Mouse (Mus musculus): ENCODE data around the gene Msmo1.

The Msmo1 gene

DNA sequence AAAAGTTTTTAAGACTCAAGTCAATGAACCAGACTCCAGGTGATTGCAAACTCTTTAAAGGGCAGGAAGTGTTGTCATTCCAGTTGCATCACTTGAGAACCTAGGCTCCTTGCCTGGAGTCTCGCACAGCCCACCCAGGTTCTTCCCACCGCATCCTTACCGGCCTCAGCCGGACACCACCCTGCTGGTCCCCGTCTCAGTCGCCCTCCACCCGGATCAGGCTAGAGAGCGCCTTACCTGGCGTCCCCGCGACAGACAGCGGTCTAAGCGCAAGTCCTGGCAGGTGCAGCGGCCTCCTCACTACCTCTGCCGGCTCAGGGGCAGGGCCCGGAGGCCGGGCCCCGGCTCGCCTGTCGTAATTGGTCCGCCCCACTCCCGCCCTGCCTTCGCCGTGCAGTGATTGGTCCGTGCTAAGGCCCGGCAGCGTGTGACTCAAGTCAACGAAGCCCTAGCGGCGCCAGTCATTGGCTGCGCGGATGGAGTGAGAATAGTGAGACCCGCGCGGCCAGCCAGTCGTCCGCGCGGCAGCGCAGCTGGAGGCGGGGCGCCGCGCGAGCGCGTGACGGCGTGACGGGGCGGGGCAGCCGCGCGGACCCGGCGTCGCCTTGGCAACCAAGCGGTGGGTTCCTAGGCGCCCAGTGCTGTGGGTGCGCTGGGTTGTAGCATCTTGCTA, at the start of gene Msmo1:
TSS of gene Msmo1 (minus strand) at position 522 of the 673 bp plus-strand sequence.
- peak; percentile 85 to 93 for DNase-seq (ENCODE audit: low spot score in 2 of 2)

DNA sequence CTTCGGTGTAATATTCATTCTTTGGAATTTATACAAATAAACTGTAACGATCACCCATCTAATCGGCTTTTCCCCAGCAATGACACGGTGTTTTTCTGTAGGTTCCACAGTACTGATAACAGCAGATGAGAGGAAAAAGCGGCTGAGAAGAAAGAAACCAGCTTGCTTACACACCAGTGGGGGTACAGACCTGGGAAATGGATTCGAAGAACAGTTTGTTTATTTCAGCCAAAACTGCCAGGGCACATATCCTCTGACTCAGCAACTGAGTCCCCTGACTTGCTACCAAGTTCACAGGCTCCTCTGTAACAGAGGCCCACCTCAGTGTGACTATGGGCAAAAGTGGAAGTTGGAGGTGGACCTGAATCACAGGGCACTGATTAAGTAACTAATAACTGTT, 48.4 kb upstream of the Msmo1 start:
- no peak for DNase-seq (ENCODE audit: low spot score in 2 of 2)

DNA sequence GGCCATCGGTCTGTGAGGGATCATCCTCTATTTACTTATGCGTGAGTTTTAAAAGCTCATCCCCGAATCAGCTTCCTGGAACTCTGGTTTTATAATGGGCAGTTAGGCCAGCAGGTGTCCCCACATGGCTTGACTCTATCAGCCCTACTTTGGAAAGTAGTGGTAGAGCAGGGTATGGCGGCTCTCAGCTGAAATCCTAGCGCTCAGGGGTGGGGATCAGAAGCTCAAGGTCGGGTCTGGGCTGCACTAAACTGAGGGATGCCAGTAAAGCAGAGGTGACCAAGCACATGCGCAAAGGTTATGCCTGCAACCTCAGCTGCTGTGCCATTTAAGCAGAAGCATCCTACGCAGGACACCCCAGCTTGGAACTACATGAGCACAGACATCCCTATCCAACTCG, 44.3 kb upstream of the Msmo1 start:
- no peak for DNase-seq (ENCODE audit: low spot score in 2 of 2)

DNA sequence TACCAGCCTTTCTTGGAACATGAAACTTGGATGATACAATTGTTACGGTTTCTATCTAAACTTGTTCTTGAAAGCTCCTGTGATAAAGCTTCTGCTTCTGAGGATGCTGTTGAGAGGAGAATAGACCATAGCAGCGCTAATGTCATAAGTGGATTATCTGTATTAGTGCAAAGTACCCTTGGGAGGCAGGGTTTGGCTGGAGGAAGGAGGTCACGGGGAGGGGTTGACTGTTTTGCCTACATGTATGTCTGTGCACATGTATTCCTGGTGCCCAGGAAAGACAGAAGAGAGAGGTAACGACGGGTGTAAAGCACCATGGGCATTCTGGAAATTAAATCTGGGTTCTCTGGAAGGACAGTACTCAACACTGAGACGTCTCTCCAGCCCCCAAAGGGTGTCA, 40.5 kb upstream of the Msmo1 start:
- DNase-seq (ENCODE audit: low spot score in 2 of 2): no peak

DNA sequence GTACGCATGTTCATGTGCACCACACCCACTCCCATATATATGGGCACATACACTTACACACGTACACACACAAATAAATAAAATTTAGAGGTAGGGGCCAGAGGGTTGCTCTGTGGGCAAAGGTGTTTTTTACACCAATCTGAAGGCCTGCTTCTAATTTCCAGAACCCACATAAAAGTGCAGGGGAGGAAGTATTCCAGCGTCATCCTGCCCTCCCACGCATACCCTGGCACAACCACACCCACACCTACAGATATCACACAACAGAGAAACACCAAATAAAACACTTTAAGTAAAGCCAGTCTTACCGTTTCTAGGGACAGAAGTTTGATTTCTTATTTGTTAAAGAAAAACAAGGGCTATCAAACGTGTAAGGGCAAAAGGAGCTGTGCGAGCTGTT, 37.2 kb upstream of the Msmo1 start:
- DNase-seq (ENCODE audit: low spot score in 2 of 2): no peak

DNA sequence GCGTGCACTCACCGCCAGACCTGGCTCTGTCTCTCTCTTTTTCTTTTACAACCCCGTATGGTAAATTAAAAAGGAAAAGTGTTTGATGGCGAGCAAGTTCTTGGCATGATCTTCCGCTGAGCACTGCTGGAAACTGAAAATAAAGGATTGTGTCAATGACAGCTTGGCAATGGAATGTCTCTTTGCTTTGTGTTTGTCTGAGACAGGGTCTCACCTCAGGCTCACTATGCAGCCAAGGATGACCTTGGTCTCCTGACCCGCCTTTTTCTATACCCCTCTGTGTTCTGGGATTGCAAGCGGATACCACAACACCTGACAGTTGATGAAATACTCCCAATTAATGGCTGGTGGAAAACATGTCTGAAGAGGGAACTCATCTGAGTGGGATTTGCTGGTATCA, 36.0 kb upstream of the Msmo1 start:
- no peak for DNase-seq (ENCODE audit: low spot score in 2 of 2)

DNA sequence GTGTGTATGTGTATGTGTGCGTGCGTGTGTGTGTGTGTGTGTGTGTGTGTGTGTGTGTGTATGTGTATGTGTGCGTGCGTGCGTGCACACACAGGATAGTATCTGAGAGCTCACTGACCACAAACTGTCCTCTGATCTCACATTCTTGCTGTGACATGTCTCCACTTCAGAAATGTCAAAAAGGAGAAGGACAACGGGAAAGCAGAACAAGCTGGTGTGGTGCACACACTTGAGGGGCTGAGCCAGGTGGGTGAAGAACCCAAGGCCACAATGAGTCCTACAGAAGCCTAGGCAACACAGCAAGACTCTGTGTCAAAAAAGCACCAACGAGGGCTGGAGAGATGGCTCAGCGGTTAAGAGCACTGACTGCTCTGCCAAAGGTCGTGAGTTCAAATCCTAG, 35.1 kb upstream of the Msmo1 start:
- DNase-seq (ENCODE audit: low spot score in 2 of 2): no peak

DNA sequence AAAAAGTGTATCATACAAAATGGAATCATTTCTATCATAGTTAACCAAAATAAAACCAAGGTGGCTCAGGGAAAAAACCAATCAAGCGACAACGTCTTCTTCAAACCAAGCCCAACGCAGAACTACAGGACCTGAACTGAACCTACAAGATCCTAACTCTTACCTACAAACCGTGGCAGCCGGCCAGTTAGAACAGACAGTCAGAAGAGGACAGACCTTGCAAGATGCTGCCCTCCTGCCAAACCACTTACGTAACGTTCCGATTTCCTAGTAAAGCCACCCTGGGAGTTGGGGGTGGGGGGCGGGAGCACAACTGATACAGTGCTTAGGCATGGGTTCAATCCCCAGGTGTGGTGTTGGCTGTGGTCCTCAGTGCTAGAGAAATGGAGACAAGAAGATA, 33.5 kb upstream of the Msmo1 start:
- DNase-seq (ENCODE audit: low spot score in 2 of 2): no peak

DNA sequence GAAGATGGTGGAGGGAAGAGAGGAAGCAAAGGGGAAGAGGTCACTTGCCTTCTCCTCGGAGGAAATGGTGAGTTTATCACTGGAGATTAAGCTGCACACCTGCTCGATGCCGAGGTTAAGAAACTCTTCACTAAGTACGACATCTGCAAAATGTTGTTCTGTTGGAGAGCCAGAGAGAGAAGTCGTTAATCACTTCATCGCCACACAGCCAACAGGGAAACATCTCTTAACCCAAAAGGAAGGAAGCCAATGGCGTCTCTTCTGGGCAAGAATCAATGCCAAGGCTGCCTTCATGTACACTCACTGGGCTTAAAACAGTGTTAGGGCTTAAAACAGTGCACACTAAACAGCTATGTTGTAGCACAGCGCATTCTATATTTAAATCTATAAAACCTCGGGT, 30.5 kb upstream of the Msmo1 start:
- DNase-seq (ENCODE audit: low spot score in 2 of 2): no peak

DNA sequence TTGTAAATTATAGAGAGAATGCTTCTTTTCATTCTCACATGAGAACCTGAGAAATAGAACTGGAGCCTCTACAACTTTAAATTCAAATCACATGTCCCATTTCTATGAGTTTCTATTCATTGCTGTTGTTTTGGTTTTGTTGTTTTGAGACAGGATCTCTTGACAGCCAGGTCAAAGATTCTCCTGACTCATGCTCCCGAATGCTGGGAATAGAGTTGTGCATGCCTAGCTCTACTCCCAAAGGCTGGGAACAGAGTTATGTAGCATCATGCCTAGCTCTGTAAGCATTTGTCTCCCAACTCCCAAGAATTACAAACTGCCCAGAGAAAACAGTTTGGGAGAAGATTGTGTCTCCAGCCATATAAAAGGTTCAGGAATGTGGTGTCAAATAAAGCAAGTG, 29.2 kb upstream of the Msmo1 start:
- DNase-seq (ENCODE audit: low spot score in 2 of 2): no peak

DNA sequence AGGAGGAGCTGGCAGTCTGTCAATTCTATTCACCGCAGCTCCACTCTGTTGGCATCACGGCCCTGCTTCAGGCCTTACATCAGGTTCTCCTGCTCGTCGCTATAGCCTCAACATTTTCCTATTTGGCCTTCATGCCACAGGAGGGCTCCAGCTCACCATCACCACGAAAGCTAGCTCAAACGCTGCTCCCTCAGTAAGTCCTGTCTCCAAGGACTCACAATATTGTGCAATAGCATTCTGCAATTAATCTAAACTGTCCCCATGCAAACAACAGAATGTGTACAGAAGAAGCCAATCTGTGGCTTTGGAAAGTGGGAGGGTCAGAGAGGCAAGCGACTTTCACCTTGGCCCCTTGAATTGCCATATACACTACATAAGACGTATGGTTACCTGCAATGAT, 27.8 kb upstream of the Msmo1 start:
- DNase-seq (ENCODE audit: low spot score in 2 of 2): peak in 1 of 2 experiments; percentile 10

DNA sequence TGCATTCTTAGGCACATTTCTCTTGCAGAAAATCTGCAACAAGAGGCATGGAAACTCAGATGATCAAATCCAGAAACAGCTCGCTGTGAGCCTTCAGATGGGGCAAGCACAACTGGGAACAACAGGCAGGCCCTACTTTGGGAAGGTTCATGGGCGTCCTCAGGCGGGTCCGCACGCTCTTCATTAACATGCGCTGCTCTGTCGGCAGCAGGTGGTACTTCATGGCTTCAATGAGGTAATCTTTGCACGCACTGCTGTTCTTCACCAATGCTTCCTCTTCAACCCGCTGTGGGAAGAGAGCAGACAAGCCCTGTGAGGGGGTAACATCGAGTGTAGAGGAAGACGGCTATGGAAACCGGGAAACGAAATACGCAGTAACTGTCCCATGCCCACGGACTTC, 24.4 kb upstream of the Msmo1 start:
- no peak for DNase-seq (ENCODE audit: low spot score in 2 of 2)

DNA sequence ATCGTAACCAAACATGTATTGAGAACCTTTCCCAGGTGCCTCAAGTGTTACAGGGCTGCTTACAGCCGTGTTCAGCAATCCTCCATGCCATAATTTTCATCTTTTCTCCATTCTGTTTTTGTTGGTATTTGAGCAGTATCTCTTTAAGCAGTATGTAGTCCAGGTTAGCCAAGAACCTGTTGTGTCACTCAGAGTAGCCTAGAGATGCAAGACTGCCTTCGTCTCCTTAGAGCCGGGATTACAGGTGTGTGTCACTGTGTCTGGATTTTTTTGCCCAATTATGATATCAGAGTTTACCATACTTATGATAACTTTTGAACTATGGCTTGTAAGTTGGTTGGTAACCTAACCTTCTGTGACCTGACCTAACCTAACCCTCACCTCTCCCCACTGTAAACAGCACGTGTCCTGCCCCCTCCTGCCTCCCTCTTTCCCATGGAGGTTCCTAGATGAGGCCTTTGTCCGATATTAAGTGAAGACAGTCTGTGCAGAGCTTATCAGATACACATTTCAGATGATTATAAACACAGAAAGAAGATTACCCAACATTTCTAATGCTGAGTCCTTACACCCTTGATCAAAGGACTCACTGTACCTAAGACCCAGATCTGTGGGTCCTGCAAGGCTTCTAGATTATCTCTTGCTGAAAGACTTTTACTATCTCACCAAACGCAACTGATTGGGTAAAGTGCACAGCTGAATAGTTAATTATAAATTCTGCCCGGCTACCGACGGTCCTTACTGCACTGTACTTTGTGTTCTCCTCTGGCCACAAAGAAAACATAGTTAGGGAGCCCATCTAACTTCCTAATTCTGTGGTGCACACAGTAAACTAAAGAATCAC, 12.8 kb upstream of the Msmo1 start:
- DNase-seq (ENCODE audit: low spot score in 2 of 2): no peak

DNA sequence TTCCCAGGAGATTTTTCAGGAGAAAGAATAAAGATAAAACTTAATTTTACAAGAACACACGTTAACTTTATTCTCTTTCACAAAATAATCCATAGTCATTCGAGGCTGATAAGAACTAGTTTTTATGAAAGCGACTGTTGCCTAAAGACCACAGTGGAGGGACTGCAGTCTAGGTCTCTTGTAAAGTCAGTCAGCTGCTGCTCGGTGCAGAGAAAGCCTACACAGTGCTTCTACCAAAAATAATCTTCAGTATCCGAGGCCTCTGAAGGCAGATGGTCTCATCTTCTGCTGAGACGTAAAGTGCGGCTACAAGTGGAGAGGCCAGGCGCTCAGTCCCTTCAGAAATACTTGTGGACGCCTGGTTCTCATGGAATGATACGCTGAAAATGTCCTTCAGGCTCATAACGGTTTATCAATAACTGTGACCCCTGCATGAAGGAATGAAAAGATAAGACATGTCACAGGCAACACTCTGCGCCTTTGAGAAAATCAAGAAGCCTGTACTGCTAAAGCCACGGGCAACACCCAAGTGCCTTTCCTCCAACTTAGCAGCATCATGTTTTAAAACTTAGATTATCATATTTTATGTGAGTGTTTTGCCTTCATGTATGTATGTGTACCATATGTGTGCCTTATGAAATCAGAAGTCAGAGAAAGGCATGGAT, 7.1 kb upstream of the Msmo1 start:
- DNase-seq (ENCODE audit: low spot score in 2 of 2): no peak

DNA sequence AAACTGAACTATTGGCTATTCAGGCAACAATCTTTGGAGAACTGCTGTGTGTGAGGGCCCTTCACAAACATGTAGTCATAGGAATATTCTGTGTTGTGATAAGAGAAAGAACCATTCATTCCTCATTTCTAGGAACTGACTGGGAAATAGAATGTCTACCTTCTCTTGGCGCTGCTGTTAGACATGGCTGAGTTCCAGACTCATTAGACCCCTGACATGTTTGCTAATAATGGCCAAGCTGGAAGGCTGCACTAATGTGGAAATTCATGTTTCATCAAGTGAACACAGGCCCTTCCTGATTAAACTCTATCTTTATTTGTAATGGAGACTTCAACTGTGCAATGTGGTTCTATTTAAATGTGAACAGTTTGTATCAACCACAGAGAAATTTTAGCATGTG, 5.3 kb upstream of the Msmo1 start:
- no peak for DNase-seq (ENCODE audit: low spot score in 2 of 2)

DNA sequence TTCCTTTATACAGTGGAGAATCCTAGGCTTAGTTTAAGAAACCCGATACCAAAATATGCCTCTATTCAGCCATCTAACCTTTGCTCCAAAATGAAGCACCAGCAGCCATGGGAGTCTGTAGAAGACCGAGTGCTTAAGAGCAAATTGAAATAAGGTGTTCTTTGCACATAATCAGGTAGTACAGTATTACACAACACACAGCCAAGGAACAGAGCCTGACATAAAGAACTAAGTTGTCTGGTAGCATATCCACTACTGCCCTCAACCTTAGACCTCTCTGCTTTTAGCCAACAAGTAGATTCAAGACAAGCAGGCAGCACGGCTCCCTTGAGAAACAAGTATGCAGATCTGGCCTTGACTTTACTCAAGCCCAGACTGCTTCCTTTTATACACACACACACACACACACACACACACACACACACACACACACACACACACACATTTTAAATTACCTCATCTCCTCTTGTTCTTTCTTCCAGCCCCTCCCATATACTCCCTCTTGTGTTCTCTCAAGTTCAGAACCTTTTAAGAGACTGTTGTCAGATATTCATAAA, 3.3 kb upstream of the Msmo1 start:
- no peak for DNase-seq (ENCODE audit: low spot score in 2 of 2)

DNA sequence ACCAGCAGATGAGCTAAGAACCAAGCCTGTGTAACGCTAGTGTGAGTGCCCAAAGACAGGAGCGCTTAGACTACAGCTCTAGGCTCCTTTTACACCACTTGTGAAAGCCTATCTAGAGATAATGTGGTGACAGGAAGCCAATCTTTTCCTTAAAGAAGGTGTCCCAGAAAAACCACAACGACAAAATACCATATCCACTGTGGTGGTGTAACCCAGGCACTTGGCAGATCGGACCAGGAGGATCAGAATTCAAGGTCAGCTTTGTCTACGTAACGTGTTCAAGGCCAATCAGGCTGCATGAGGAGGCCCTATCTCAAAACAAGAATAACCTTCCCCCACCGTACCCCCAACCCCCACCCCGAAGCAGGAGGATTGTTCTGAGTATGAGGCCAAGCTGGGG, 1.6 kb upstream of the Msmo1 start:
- DNase-seq (ENCODE audit: low spot score in 2 of 2): no peak

DNA sequence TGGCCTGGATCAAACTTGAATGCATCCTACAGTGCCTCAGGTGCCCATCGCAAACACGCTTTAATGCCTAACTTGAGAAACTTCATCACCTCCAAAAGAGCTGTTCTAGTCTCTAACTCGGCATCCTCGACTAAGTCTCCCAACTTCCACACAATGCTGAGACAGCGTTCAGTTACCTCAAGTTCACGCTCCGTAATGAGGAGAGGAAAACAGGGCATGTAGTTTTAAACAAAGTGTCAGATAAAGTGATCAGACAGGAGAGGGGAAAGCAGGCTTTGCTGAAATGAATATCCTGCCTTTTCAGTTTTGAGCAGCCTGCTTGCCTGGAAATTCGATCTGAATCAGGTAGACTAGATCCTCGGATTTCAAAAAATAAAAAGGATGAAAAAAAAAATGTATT, 996 bp downstream of the Msmo1 start:
- no peak for DNase-seq (ENCODE audit: low spot score in 2 of 2)

DNA sequence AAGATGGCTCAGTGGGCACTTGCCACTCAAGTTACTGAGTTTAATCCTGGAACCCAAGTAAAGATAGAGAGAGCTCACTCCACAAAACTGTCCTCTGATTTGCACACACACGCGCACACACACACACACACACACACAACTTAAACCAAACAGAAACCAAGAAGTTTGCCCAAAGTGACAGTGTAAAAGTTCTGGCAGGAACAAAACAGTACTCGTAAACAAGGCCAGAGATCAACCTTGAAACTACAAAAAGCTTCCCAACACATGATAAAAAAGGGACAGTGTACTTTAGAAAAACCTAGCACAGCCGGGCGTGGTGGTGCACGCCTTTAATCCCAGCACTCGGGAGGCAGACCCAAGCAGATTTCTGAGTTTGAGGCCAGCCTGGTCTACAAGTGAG, 5.4 kb downstream of the Msmo1 start:
- no peak for DNase-seq (ENCODE audit: low spot score in 2 of 2)

DNA sequence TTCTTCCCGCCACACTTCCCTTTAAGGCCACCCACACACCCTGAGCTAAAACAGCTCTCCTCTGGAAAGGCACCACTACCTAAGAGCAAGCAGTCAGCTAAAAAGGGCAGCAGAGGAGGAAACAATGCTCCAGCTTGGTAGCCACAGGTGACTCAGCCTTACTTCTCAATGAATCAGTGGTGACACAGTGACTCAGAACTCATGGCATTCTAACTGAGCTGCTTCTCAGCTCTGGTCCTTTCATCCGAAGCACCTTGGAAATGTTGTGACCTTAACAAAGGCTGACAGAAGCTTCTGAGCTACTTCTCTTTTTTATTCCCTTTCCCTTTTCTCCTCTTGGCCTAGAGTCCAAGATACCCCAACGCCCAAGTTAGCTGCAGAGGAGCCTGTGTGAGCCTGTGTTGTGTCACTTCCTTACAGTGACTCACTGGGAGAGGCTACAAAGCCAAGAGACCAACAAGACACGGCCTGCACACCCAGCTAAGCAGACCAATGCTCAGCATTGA, 7.3 kb downstream of the Msmo1 start:
- no peak for DNase-seq (ENCODE audit: low spot score in 2 of 2)

DNA sequence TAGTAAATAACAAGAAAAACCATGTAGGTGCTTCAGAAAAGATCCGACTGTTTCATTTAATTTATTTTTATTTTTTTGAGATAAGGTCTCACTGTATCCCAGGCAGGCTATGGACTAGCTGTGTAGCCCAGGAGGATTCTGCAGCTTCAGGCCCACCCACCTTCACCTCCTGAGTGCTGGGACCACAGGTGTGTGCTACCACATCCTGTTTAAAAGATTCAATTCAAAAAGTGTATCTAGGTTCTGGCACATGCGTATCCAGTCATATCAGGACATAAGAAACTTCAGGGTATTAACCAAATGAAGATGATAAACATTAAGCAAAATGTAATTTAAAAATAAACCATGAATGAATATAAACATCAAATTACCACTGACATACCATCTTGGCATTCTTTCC, 10.4 kb downstream of the Msmo1 start:
- DNase-seq (ENCODE audit: low spot score in 2 of 2): no peak

DNA sequence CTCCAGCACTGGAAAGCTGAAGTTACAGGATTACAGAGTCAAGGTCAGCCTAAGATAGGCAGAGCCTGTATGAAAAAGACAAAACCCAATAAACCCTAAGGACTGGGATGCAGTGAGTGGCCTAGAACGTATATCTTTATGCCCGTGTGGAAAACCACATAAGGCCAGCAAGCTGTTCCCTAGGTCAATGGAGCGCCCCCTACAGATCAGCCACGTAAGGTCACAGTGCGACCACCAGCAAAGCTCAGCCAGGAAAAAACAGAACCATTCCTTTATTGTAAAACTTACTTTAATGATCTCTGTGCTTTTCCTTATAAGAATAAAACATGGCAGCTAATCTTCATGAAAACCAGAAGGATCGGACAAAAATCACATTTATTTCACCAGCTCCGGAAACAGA, 15.7 kb downstream of the Msmo1 start:
- DNase-seq (ENCODE audit: low spot score in 2 of 2): no peak
